Mouse (Mus musculus) C2C12 (cell line): ENCODE results near the gene Slc35a3.

Experiments
- CEBPB ChIP-seq: IDR thresholded peaks from one replicate; pipeline ENCODE4 v1.6.1; 2011; ENCODE audit warnings: low read depth, mild to moderate bottlenecking, control low read depth, moderate library complexity
- CTCF ChIP-seq: IDR thresholded peaks from one replicate; pipeline ENCODE4 v1.5.1; 2011; ENCODE audit not compliant: control insufficient read depth, insufficient read depth, insufficient read length
- FOSL1 ChIP-seq: IDR thresholded peaks from one replicate; pipeline ENCODE4 v1.8.0; 2011; ENCODE audit warnings: mild to moderate bottlenecking, low read length; ENCODE audit not compliant: poor library complexity, insufficient read depth, severe bottlenecking
- MAX ChIP-seq: IDR thresholded peaks from one replicate; pipeline ENCODE4 v1.6.1; 2011; ENCODE audit warnings: mild to moderate bottlenecking, control low read depth
- MYOD1 ChIP-seq: IDR thresholded peaks from one replicate; pipeline ENCODE4 v1.6.1; 2011; ENCODE audit warnings: low read depth; ENCODE audit not compliant: control insufficient read depth, insufficient read length
- MYOG ChIP-seq: IDR thresholded peaks from one replicate; pipeline ENCODE4 v1.6.1; 2011; ENCODE audit not compliant: control insufficient read depth, insufficient read length; ENCODE audit errors: extremely low read depth
- USF1 ChIP-seq: IDR thresholded peaks from one replicate; pipeline ENCODE4 v1.6.1; 2011; ENCODE audit warnings: low read depth, mild to moderate bottlenecking, control low read depth, moderate library complexity

GRCm38 (mm10) chr3:116722980-116723379, 10.3 kb upstream of the Slc35a3 start:
- no peak for TF ChIP-seq CTCF
- TF ChIP-seq CEBPB, result no peak
- TF ChIP-seq USF1, result no peak
- no peak for TF ChIP-seq MYOG
- TF ChIP-seq MYOD1, result no peak
- TF ChIP-seq MAX, result no peak
- TF ChIP-seq FOSL1, result no peak
